Mouse (Mus musculus): ENCODE measurements around the gene Asb17. TPM values are rescaled to one million over a fixed set of nuclear protein-coding genes. Genes with fewer than 3 reads are reported as not detected.
A peak's percentile ranks its signal among the peaks of the same experiment; 100 is the strongest.
"Not testable (repeated sequence)": the region's sequence is repeated elsewhere in the genome, so short reads cannot be mapped to it uniquely, and the experiment has no call there.

Asb17 gene
- polyA plus RNA-seq, 1 experiment from 2014 or later: 0.86 TPM

DNA sequence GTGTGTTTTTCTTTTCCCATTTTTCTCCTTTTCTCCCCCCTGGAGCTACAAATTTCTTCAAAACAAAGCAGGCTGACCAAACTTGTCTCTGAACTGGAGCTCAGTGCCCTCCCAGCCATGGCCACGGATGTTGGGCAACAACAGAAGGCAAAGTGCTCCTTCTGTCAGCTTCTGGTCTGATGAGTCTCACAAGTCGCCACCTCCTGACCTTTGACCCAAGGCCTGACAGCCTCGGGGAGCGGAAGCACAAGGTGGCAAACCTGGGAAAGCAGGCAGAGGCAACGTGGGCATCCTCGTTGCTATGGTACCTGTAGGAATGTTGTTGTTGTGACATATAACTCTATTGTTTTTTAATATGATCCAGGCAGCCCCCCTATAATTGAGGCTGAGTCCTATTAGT, 17.4 kb upstream of the Asb17 start:
- Histone ChIP-seq H3K4me3 (ENCODE audit: low read depth, low read length) (no peak overlapping the region), H3K4me2 (replicated peaks; ENCODE audit: low read depth, low read length) (no peak overlapping the region), H3K9me3 (ENCODE audit: control insufficient read depth, low read length) (no peaks in the 10 kb centered on the region), H3K36me3 (ENCODE audit: control insufficient read depth, insufficient read depth, low read length) (no peaks in the 10 kb centered on the region), H3K27me3 (ENCODE audit: control insufficient read depth, insufficient read depth, low read length) (no peaks in the 10 kb centered on the region), H3K4me1 (replicated peaks; ENCODE audit: control insufficient read depth, insufficient read depth, low read length) (no peaks in the 10 kb centered on the region), H3K9ac (ENCODE audit: low read depth, low read length) (no peak overlapping the region), H3K27ac (ENCODE audit: low read depth, low read length) (no peak overlapping the region)
- ATAC-seq (ENCODE audit: low FRiP score) (no peak), DNase-seq (ENCODE audit: low spot score) (no peak)
- WGBS: 24% methylated on average over 6 of the region's 6 CpGs

- not testable (repeated sequence) for H3K27me3 ChIP-seq (ENCODE audit: control insufficient read depth, insufficient read depth, low read length); H3K27ac ChIP-seq (ENCODE audit: low read depth, low read length); H3K9ac ChIP-seq (ENCODE audit: low read depth, low read length); H3K9me3 ChIP-seq (ENCODE audit: control insufficient read depth, low read length); H3K36me3 ChIP-seq (ENCODE audit: control insufficient read depth, insufficient read depth, low read length); H3K4me1 ChIP-seq (replicated peaks; ENCODE audit: control insufficient read depth, insufficient read depth, low read length); ATAC-seq (ENCODE audit: low FRiP score); H3K4me3 ChIP-seq (ENCODE audit: low read depth, low read length); H3K4me2 ChIP-seq (replicated peaks; ENCODE audit: low read depth, low read length); DNase-seq (ENCODE audit: low spot score)
- 94% methylated on average over 3 of the region's 3 CpGs for WGBS
Observed at GRCm38 (mm10) chr3:153829788-153830187, 14.2 kb upstream of the Asb17 start.

DNA sequence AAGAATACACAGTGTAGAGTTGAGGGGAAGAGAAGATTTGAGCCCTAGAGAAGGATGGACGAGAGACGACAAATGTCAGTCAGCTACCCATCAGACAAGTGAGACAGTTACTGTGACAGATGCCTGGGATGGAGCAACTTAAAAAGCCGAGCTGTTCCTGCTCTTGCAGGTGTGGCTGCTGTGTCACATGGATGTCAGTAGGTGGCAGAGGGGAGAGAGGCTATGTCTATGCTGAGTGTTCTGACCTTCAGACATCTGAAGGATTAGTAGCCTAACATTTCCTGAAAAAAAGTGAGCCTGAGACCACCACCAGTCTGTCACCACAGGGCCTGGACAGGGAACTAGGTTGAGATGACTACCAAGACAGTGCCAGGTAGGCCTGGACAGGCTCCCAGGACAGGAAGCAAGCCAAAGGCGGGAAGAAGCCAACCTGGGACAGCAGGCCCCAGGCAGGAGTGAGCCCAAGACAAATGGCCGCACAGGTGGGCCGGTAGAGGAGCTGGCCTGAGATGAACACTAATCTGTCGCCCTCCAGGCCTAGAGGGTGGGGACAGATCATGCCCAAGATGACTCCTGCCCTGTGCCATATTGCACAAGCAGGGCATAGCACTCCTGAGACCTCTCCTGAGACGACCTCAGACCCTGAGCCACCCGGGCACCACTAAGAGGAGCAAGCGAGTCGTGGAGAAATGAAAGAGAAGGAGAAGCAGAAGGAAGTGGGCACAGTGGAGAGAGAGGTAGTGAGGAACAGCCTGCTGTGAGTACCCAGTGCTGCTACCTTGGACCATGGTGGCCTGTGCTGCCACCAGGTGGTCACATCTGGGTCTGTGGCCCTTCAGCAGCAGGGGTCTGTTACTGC, 12.8 kb upstream of the Asb17 start:
- no peaks in the 10 kb centered on the region for H3K36me3 ChIP-seq (ENCODE audit: control insufficient read depth, insufficient read depth, low read length)
- H3K27ac ChIP-seq (ENCODE audit: low read depth, low read length): no peak overlapping the region
- H3K9ac ChIP-seq (ENCODE audit: low read depth, low read length): no peak overlapping the region
- no peak for DNase-seq (ENCODE audit: low spot score)
- H3K4me1 ChIP-seq (replicated peaks; ENCODE audit: control insufficient read depth, insufficient read depth, low read length): no peaks in the 10 kb centered on the region
- WGBS: 80% methylated on average over 11 of the region's 11 CpGs
- H3K4me2 ChIP-seq (replicated peaks; ENCODE audit: low read depth, low read length): no peak overlapping the region
- no peaks in the 10 kb centered on the region for H3K9me3 ChIP-seq (ENCODE audit: control insufficient read depth, low read length)
- H3K4me3 ChIP-seq (ENCODE audit: low read depth, low read length): no peak overlapping the region
- ATAC-seq (ENCODE audit: low FRiP score): peak; percentile 47
- H3K27me3 ChIP-seq (ENCODE audit: control insufficient read depth, insufficient read depth, low read length): no peaks in the 10 kb centered on the region

DNA sequence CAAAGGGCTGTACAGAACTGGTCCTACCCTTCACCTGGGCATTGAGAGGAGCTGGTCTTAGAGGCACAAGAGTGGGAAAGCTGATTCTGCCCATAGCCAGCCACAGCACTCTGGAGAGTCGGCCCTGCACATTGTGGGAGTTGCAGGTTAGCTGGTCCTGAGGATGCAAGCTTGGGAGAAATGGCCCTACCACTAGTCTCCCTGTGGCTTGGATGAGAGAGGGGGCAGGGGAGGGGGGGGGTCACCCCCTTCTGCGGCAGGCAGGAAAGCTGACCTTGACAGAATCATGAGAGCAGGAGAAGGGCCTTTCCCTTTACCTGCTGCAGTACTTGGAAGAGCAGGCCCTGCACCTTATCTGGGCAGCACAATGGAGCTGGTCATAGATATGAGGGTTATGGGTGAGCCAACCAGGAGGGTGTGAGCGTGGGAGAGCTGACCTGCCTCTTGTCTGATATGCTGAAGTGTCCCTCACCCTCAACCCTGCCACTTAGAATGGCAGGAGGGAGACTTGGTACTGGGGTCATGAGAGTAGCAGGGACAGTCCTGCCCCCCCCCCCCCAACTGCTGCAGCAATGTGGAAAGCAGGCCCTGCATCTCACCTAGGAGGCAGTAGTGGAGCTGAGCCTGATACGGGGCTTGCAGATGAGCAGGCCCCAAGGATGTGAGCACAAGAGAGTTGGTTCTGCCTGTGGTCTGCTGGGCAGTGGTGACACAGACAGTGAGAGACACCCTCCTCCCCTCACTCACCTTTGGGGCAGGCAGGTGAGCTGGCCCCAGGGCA, 11.9 kb upstream of the Asb17 start:
- no peak overlapping the region for H3K9ac ChIP-seq (ENCODE audit: low read depth, low read length)
- WGBS: 73% methylated on average over 4 of the region's 4 CpGs
- H3K27me3 ChIP-seq (ENCODE audit: control insufficient read depth, insufficient read depth, low read length): no peaks in the 10 kb centered on the region
- no peak overlapping the region for H3K4me3 ChIP-seq (ENCODE audit: low read depth, low read length)
- ATAC-seq (ENCODE audit: low FRiP score) (peak; percentile 47), DNase-seq (ENCODE audit: low spot score) (no peak)
- no peak overlapping the region for H3K4me2 ChIP-seq (replicated peaks; ENCODE audit: low read depth, low read length)
- no peaks in the 10 kb centered on the region for H3K4me1 ChIP-seq (replicated peaks; ENCODE audit: control insufficient read depth, insufficient read depth, low read length)
- no peaks in the 10 kb centered on the region for H3K36me3 ChIP-seq (ENCODE audit: control insufficient read depth, insufficient read depth, low read length)
- H3K27ac ChIP-seq (ENCODE audit: low read depth, low read length): no peak overlapping the region
- no peaks in the 10 kb centered on the region for H3K9me3 ChIP-seq (ENCODE audit: control insufficient read depth, low read length)

DNA sequence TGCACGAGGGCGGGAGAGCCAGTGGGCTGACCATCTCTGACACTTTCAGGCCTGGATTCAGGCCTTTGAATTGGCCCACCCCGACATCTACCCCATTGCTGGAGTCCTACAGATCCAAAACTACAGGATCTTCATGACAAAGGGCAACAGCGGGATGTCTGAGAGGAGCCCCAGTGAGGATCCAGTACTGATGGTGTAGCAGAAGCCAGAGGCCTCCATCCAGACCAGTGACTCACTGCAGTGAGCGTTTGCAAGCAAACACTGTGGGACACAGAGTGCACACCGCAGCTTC, 11.4 kb upstream of the Asb17 start:
- Histone ChIP-seq H3K27me3 (ENCODE audit: control insufficient read depth, insufficient read depth, low read length) (no peaks in the 10 kb centered on the region), H3K4me1 (replicated peaks; ENCODE audit: control insufficient read depth, insufficient read depth, low read length) (no peaks in the 10 kb centered on the region), H3K36me3 (ENCODE audit: control insufficient read depth, insufficient read depth, low read length) (no peaks in the 10 kb centered on the region), H3K9me3 (ENCODE audit: control insufficient read depth, low read length) (no peaks in the 10 kb centered on the region), H3K9ac (ENCODE audit: low read depth, low read length) (no peak overlapping the region), H3K27ac (ENCODE audit: low read depth, low read length) (no peak overlapping the region), H3K4me2 (replicated peaks; ENCODE audit: low read depth, low read length) (no peak overlapping the region), H3K4me3 (ENCODE audit: low read depth, low read length) (no peak overlapping the region)
- ATAC-seq (ENCODE audit: low FRiP score) (no peak), DNase-seq (ENCODE audit: low spot score) (no peak)
- 32% methylated on average over 6 of the region's 6 CpGs for WGBS

- H3K4me2 ChIP-seq (replicated peaks; ENCODE audit: low read depth, low read length): no peak overlapping the region
- ATAC-seq (ENCODE audit: low FRiP score) (no peak), DNase-seq (ENCODE audit: low spot score) (no peak)
- 88% methylated on average over 4 of the region's 4 CpGs for WGBS
- no peak overlapping the region for H3K4me3 ChIP-seq (ENCODE audit: low read depth, low read length)
- H3K27me3 ChIP-seq (ENCODE audit: control insufficient read depth, insufficient read depth, low read length): no peaks in the 10 kb centered on the region
- no peak overlapping the region for H3K27ac ChIP-seq (ENCODE audit: low read depth, low read length)
- H3K9me3 ChIP-seq (ENCODE audit: control insufficient read depth, low read length): no peaks in the 10 kb centered on the region
- H3K36me3 ChIP-seq (ENCODE audit: control insufficient read depth, insufficient read depth, low read length): no peaks in the 10 kb centered on the region
- H3K9ac ChIP-seq (ENCODE audit: low read depth, low read length): no peak overlapping the region
- no peaks in the 10 kb centered on the region for H3K4me1 ChIP-seq (replicated peaks; ENCODE audit: control insufficient read depth, insufficient read depth, low read length)
Observed at GRCm38 (mm10) chr3:153834071-153834470, 9.9 kb upstream of the Asb17 start.

GRCm38 (mm10) chr3:153835455-153836086, 8.4 kb upstream of the Asb17 start:
- 63% methylated on average over 7 of the region's 7 CpGs for WGBS
- no peaks in the 10 kb centered on the region for H3K4me1 ChIP-seq (replicated peaks; ENCODE audit: control insufficient read depth, insufficient read depth, low read length)
- no peak overlapping the region for H3K27ac ChIP-seq (ENCODE audit: low read depth, low read length)
- DNase-seq (ENCODE audit: low spot score) (peak; percentile 78), ATAC-seq (ENCODE audit: low FRiP score) (no peak)
- no peak overlapping the region for H3K9ac ChIP-seq (ENCODE audit: low read depth, low read length)
- H3K9me3 ChIP-seq (ENCODE audit: control insufficient read depth, low read length): no peaks in the 10 kb centered on the region
- H3K36me3 ChIP-seq (ENCODE audit: control insufficient read depth, insufficient read depth, low read length): no peaks in the 10 kb centered on the region
- no peak overlapping the region for H3K4me2 ChIP-seq (replicated peaks; ENCODE audit: low read depth, low read length)
- H3K4me3 ChIP-seq (ENCODE audit: low read depth, low read length): no peak overlapping the region
- no peaks in the 10 kb centered on the region for H3K27me3 ChIP-seq (ENCODE audit: control insufficient read depth, insufficient read depth, low read length)

DNA sequence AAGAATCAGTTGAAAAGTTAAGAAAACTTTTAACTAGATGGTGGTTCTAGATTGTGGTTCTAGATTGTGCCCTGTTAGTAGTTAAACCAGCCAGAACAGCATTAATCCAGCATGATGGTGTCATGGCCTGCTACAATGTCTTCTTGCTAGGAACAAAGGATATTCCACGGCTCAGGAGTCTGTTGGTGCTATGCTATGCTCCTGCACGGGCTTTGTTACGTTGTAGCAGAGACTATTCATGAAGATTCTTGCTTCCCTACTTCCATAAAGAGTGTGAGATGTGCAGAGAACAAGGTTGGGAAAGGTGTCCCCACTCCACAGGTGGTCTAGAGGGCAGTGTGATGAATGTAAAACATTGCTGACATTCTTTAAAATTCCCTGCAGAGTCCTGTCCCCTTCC, 7.7 kb upstream of the Asb17 start:
- Histone ChIP-seq H3K27ac (ENCODE audit: low read depth, low read length) (no peak overlapping the region), H3K4me3 (ENCODE audit: low read depth, low read length) (no peak overlapping the region), H3K36me3 (ENCODE audit: control insufficient read depth, insufficient read depth, low read length) (no peaks in the 10 kb centered on the region), H3K4me2 (replicated peaks; ENCODE audit: low read depth, low read length) (no peak overlapping the region), H3K4me1 (replicated peaks; ENCODE audit: control insufficient read depth, insufficient read depth, low read length) (no peaks in the 10 kb centered on the region), H3K9ac (ENCODE audit: low read depth, low read length) (no peak overlapping the region), H3K9me3 (ENCODE audit: control insufficient read depth, low read length) (no peaks in the 10 kb centered on the region), H3K27me3 (ENCODE audit: control insufficient read depth, insufficient read depth, low read length) (no peaks in the 10 kb centered on the region)
- DNase-seq (ENCODE audit: low spot score) (no peak), ATAC-seq (ENCODE audit: low FRiP score) (no peak)
- WGBS: 82% methylated on average over 3 of the region's 3 CpGs
